Mouse (Mus musculus) stomach, postnatal 0 days (tissue): Measurements from ENCODE around the gene Galnt2.

Source experiments
- CTCF ChIP-seq: IDR thresholded peaks from 2 replicates; pipeline ENCODE4 v1.5.1; 2016; ENCODE audit warnings: antibody characterized with exemption, low read depth, mild to moderate bottlenecking, moderate library complexity
- EP300 ChIP-seq: optimal IDR thresholded peaks from 2 replicates; pipeline ENCODE3; 2016; ENCODE audit warnings: antibody characterized with exemption

DNA sequence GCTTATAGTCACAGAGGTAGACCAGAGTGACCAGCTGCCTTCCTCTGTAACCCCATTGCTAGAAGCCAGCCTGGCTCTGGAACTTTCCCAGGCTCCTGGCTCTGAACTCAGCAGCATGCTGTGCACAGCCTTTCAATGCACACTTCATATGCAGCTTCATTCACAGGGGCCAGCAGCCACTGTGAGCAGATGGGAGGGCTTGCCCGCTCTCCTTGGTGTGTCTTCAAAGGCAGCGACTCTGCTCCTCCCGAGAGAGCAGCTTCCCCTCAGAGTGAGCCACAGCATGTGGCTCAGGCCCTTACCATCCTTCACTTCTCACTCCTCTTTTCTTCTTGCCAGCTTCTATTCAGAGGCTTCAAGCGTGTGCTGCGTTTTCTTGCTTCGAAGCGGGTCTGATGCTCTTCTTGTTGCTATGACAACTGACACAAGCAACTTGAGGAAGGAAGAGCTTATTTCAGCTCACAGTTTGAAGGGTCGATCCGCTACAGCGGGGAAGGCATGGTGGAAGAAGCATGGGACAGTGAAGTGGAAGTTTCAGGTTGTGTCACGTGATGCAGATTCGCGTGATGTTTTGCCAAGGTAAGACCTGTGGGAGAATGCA is 27.1 kb upstream of the Galnt2 start:
- TF ChIP-seq EP300 (no peak), CTCF (no peak)
